Mouse (Mus musculus): Measurements from ENCODE around the gene Tmem131l.
A peak's percentile ranks its signal among the peaks of the same experiment; 100 is the strongest.

DNA sequence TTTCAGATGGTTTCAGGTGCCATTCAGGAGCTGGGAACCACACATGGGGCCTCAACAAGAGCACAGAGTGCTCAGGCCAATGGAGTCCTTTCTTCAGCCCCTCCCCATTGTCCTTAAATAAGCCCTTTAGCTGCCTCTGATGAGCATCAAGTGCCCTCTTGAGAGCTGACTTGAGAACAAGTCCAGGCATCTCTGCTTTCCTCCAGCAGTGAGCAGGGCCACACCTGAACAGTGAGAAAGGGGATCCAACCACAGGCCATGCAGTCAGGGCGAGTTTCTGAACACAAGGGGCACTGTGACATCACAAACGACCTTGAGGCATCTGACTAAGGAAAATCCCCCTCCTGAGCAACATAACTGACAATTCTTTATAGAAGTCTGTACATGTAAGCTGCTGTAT lies 31.7 kb upstream of the Tmem131l start:
- TF ChIP-seq CTCF (IDR thresholded peaks at IDR 0.05; ENCODE audit: insufficient read depth, low read length) = 0 out of 2 replicates have a peak, but pooled peaks have one; percentile 2
- TF ChIP-seq POLR2A (IDR thresholded peaks at IDR 0.05; ENCODE audit: borderline replicate concordance, extremely low read depth, low read depth, low read length) = no peak

All from lung, adult 2 months (tissue).